ENCODE assay signal across 8 mouse cellular contexts in the genomic region with DNA sequence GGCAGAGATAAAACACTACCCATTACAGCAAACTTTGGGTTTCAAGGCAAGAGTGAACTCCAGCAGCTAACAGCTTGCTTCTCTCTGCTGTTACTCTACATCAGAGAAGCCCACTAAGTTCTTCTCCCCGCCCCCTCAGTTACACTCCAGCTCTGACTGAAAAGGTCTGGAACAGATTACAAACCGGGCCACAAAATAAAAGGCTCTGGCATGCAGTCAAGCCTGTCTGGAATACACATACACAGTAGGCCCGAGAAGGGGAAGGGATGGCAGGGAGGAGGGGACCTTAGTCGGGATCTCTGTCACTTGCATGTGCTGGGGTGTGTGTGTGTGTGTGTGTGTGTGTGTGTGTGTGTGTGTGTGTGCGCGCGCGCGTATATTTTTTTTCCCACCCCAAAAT. TPM values are rescaled to one million over a fixed set of nuclear protein-coding genes. Genes with fewer than 3 reads are reported as not detected.
DNase-seq lines count a peak whose midpoint lies in the region; ATAC-seq and TF ChIP-seq lines count a peak whose summit lies in the region.

No protein-coding gene starts in this region.

- no peaks in the 10 kb centered on the region for H3K27me3 ChIP-seq in cerebellum, adult 2 months (ENCODE audit: control insufficient read depth, insufficient read depth, low read length)
- H3K27me3 ChIP-seq in hindbrain, embryonic 15.5 days = no peaks in the 10 kb centered on the region
- H3K27me3 ChIP-seq in limb, embryonic 15.5 days = no peaks in the 10 kb centered on the region

- H3K9ac ChIP-seq in hindbrain, embryonic 15.5 days = no peak overlapping the region
- H3K9ac ChIP-seq in limb, embryonic 15.5 days = no peak overlapping the region

- H3K4me2 ChIP-seq in hindbrain, embryonic 15.5 days = no peak overlapping the region
- H3K4me2 ChIP-seq in limb, embryonic 15.5 days = 0 out of 2 replicates have a peak overlapping the region, but pooled peaks have one; percentile 1

- ATAC-seq in cerebellum, adult (ENCODE audit: insufficient number of reproducible peaks, low FRiP score, low TSS enrichment) = no peak
- ATAC-seq in hindbrain, embryonic 15.5 days (ENCODE audit: low FRiP score, low read depth) = peak; percentile 83
- ATAC-seq in limb, embryonic 15.5 days (ENCODE audit: insufficient number of reproducible peaks, low FRiP score, low TSS enrichment, low read depth) = peak; percentile 90
- ATAC-seq in granulocyte monocyte progenitor cell, adult 5-6 weeks (replicated peaks; ENCODE audit: poor library complexity, severe bottlenecking) = no peak

- no peaks in the 10 kb centered on the region for H3K36me3 ChIP-seq in hindbrain, embryonic 15.5 days
- peaks cover 8% of the 10 kb centered on the region; the same call in 1 of the 2 replicates for H3K36me3 ChIP-seq in limb, embryonic 15.5 days

- no peaks in the 10 kb centered on the region for H3K9me3 ChIP-seq in hindbrain, embryonic 15.5 days
- no peaks in the 10 kb centered on the region for H3K9me3 ChIP-seq in limb, embryonic 15.5 days

- TF ChIP-seq POLR2A in cerebellum, adult 2 months (IDR thresholded peaks at IDR 0.05; ENCODE audit: borderline replicate concordance, insufficient read depth, low read length) = no peak

- H3K4me3 ChIP-seq in cerebellum, adult 2 months (replicated peaks; ENCODE audit: insufficient read depth, low read depth, low read length) = no peak overlapping the region
- H3K4me3 ChIP-seq in hindbrain, embryonic 15.5 days = no peak overlapping the region
- no peak overlapping the region for H3K4me3 ChIP-seq in limb, embryonic 15.5 days

- no peak overlapping the region for H3K27ac ChIP-seq in cerebellum, adult 2 months (ENCODE audit: insufficient read depth, low read length)
- 0 out of 2 replicates have a peak overlapping the region, but pooled peaks have one; percentile 72 for H3K27ac ChIP-seq in hindbrain, embryonic 15.5 days (replicated peaks)
- H3K27ac ChIP-seq in limb, embryonic 15.5 days = peak overlapping the region; percentile 84

- 67% methylated on average over 9 of the region's 9 CpGs for WGBS in cerebellum, adult 2 months
- WGBS in hindbrain, embryonic 15.5 days = 55% methylated on average over 9 of the region's 9 CpGs
- WGBS in limb, embryonic 15.5 days = 19% methylated on average over 8 of the region's 9 CpGs

- DNase-seq in cerebellum, adult 2 months = peak; percentile 16 to 32
- peak; percentile 80 for DNase-seq in embryo, embryonic 10.5 days (ENCODE audit: low spot score)
- peak; percentile 56 for DNase-seq in gastrocnemius, postnatal 10 days
- peak; percentile 36 for DNase-seq in ovary, postnatal 14 days (ENCODE audit: low spot score)

- H3K4me1 ChIP-seq in cerebellum, adult 2 months (ENCODE audit: control insufficient read depth, insufficient read depth, low read length) = peaks cover 17% of the 10 kb centered on the region
- H3K4me1 ChIP-seq in hindbrain, embryonic 15.5 days (replicated peaks) = peaks cover 20% of the 10 kb centered on the region
- peaks cover 51% of the 10 kb centered on the region for H3K4me1 ChIP-seq in limb, embryonic 15.5 days

- TF ChIP-seq CTCF in cerebellum, adult 2 months (IDR thresholded peaks at IDR 0.05; ENCODE audit: borderline replicate concordance, insufficient read depth, low read depth, low read length) = no peak

RNA-seq across cellular contexts. Expression of gene Yap1, which starts 44.0 kb away (rescaled TPM):
- 8.5 and 10.0 TPM in 2 replicates for polyA plus RNA-seq in cerebellum, adult 2 months (2012; rRNA removed)
- total RNA-seq in gastrocnemius, postnatal 10 days (2021) = 10 to 100 TPM; 64.7 to 73.7 TPM
- polyA plus RNA-seq in hindbrain, embryonic 15.5 days (2015; fragmentation: Nextera tagmentation; extraction: Ambion mirVana) = 8.3 and 11.0 TPM in 2 replicates
- polyA plus RNA-seq in limb, embryonic 15.5 days (2015; fragmentation: Nextera tagmentation; extraction: Ambion mirVana) = 30.8 and 41.1 TPM in 2 replicates
- total RNA-seq in granulocyte monocyte progenitor cell, adult 5-6 weeks (2014; fragmentation: Nextera tagmentation) = not detected in 2 replicates
- total RNA-seq in granulocyte monocyte progenitor cell, adult 5-6 weeks (2017) = not detected in 2 replicates

Comparison
In these comparisons a context has a peak if more than half of its experiments do, and no peak if none do; other contexts are left out.
1. DNase-seq: peak in every context shown above with its lines; median percentile 80 in embryo, embryonic 10.5 days; 56 in gastrocnemius, postnatal 10 days; 36 in ovary, postnatal 14 days; 24 in cerebellum, adult 2 months.
2. ATAC-seq: peak in hindbrain, embryonic 15.5 days (single experiment) and limb, embryonic 15.5 days (single experiment); none in cerebellum, adult (single experiment) and granulocyte monocyte progenitor cell, adult 5-6 weeks (single experiment).